Mouse (Mus musculus) right cerebral cortex, postnatal 14 days (tissue): ENCODE results near the gene Olfr389.

Source experiments
- DNase-seq: peaks from one replicate; pipeline ENCODE4 v3.0.0; 2022

Gene Olfr389

GRCm38 (mm10) chr11:73780613-73781012 is at the start of gene Olfr389:
Gene Olfr389, minus strand, starts transcription at chr11:73780713.
- no peak for DNase-seq

- no peak for DNase-seq
These were observed 36.4 kb upstream of the Olfr389 start, which contains the start of gene Olfr392 for GRCm38 (mm10) chr11:73816949-73817348. Gene Olfr392, minus strand, starts transcription at chr11:73817049.

DNA sequence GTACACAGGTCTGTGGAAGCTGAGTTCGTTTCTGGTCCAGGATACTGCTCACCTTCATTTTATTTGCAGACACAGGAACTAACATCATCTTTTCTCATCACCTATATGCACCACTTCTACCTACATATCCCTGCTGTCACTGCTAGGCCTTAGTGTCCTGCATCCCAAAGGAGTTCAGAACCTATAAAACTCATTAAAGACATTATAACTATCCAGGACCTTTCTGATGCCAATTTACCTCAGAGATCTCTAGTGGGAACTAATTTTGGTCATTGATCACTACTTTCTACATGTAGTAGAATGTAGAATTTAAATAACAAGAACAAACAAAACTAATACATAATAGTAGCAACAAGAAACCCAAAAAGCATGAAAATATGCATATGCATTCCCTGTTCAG is 22.4 kb upstream of the Olfr389 start, which contains the start of gene Olfr391-ps:
Gene Olfr391-ps, minus strand, starts transcription at position 101 of the 400 bp plus-strand sequence.
- no peak for DNase-seq

GRCm38 (mm10) chr11:73782664-73783063 is 2.2 kb upstream of the Olfr389 start, which contains the start of gene Olfr390:
Gene Olfr390, plus strand, starts transcription at chr11:73782964.
- DNase-seq = no peak

DNA sequence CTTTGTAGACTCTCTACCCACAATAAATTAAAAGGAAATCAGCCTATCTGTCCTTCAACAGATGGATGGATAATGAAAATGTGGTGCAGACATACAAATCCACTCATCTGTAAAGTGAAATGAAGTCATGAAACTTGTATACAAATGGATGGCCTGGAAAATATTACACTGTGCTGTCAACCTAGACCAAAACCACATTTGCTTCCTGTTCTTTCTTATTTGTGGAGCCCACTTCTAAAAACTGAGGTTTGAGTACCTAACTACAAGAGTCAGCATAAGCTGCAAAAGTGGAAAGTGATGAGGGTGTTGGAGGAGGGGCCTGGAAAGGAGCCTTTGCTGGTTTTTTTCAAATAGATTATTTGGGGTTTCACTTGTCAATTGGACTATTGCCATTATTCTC is 21.4 kb downstream of the Olfr389 start:
- no peak for DNase-seq
